Mouse (Mus musculus) c-Kit-positive CD71-negative TER-119-negative erythroid progenitor cells, embryonic 14.5 days (primary cell): ENCODE results near the gene Pgpep1.

ENCODE experiments used
- DNase-seq: peaks from one replicate; pipeline ENCODE4 v3.0.0-alpha.2; 2013; ENCODE audit warnings: low read depth

Pgpep1 gene

GRCm38 (mm10) chr8:70658897-70659603 is 1.1 kb downstream of the Pgpep1 start:
- no peak for DNase-seq

- DNase-seq, result no peak
Observed at GRCm38 (mm10) chr8:70657739-70658138, 2.4 kb downstream of the Pgpep1 start.

- no peak for DNase-seq
Observed at GRCm38 (mm10) chr8:70657214-70657613, 3.0 kb downstream of the Pgpep1 start.

GRCm38 (mm10) chr8:70656193-70656790 is 3.9 kb downstream of the Pgpep1 start:
- DNase-seq, result no peak

- DNase-seq, result no peak
Observed at GRCm38 (mm10) chr8:70655469-70655868, 4.7 kb downstream of the Pgpep1 start.

GRCm38 (mm10) chr8:70654121-70654520 is 6.1 kb downstream of the Pgpep1 start:
- DNase-seq, result no peak

- peak; percentile 61 for DNase-seq
Observed at GRCm38 (mm10) chr8:70653226-70653625, 7.0 kb downstream of the Pgpep1 start.

- DNase-seq, result no peak
Observed at GRCm38 (mm10) chr8:70650351-70650750, 9.8 kb downstream of the Pgpep1 start.

GRCm38 (mm10) chr8:70649324-70649723 is 10.9 kb downstream of the Pgpep1 start:
- no peak for DNase-seq

- DNase-seq, result no peak
Observed at GRCm38 (mm10) chr8:70648921-70649320, 11.3 kb downstream of the Pgpep1 start.

- no peak for DNase-seq
Observed at GRCm38 (mm10) chr8:70648164-70648442, 12.1 kb downstream of the Pgpep1 start.

- no peak for DNase-seq
Observed at GRCm38 (mm10) chr8:70647343-70648163, 12.6 kb downstream of the Pgpep1 start.

- no peak for DNase-seq
Observed at GRCm38 (mm10) chr8:70646775-70647174, 13.4 kb downstream of the Pgpep1 start.

GRCm38 (mm10) chr8:70646369-70646768 is 13.8 kb downstream of the Pgpep1 start:
- DNase-seq, result no peak

GRCm38 (mm10) chr8:70645501-70646224 is 14.5 kb downstream of the Pgpep1 start:
- DNase-seq, result no peak

- DNase-seq, result no peak
Observed at GRCm38 (mm10) chr8:70644065-70644464, 16.1 kb downstream of the Pgpep1 start.

GRCm38 (mm10) chr8:70643019-70643418 is 17.2 kb downstream of the Pgpep1 start:
- no peak for DNase-seq

- no peak for DNase-seq
Observed at GRCm38 (mm10) chr8:70638752-70639151, 21.4 kb downstream of the Pgpep1 start.

GRCm38 (mm10) chr8:70636838-70637237 is 23.4 kb downstream of the Pgpep1 start:
- no peak for DNase-seq

- DNase-seq, result no peak
Observed at GRCm38 (mm10) chr8:70635527-70635926, 24.7 kb downstream of the Pgpep1 start.

GRCm38 (mm10) chr8:70634066-70634465 is 26.1 kb downstream of the Pgpep1 start:
- no peak for DNase-seq

GRCm38 (mm10) chr8:70632346-70632892 is 27.8 kb downstream of the Pgpep1 start, which contains the start of gene Gdf15:
TSS of gene Gdf15 (minus strand) at chr8:70632456.
- DNase-seq, result no peak
